Mouse (Mus musculus): ENCODE results near the gene Bscl2.

- no peak for TF ChIP-seq POLR2A (IDR thresholded peaks at IDR 0.05; ENCODE audit: borderline replicate concordance, insufficient read depth, low read length)
- TF ChIP-seq CTCF (IDR thresholded peaks at IDR 0.05; ENCODE audit: borderline replicate concordance, insufficient read depth, low read depth, low read length) = no peak
Observed at GRCm38 (mm10) chr19:8798947-8799315, 38.3 kb upstream of the Bscl2 start.
